ENCODE assay signal across 25 mouse cellular contexts in genomic region chr7:142996998-142997397, GRCm38 (mm10). TPM values are rescaled to one million over a fixed set of nuclear protein-coding genes. Genes with fewer than 3 reads are reported as not detected.
DNase-seq lines count a peak whose midpoint lies in the region; ATAC-seq and TF ChIP-seq lines count a peak whose summit lies in the region.
"Had no signal": no experiment of that assay in that cellular context is flagged by ENCODE, and none has a peak within 500 bp of the region (broad histone marks: within the 10 kb centered on the region; RNA-seq: fewer than 3 reads in every experiment).

No protein-coding gene starts in this region.

- H3K27me3 ChIP-seq in heart, embryonic 10.5 days (ENCODE audit: insufficient read depth, poor library complexity, severe bottlenecking): peaks cover 13% of the 10 kb centered on the region; the same call in 1 of the 2 replicates
- no peaks in the 10 kb centered on the region for H3K27me3 ChIP-seq in liver, embryonic 14.5 days (ENCODE audit: control insufficient read depth, insufficient read depth, low read length)
- H3K27me3 ChIP-seq: embryonic facial prominence, embryonic 15.5 days; hindbrain, embryonic 12.5 days had no signal

- peaks cover 7% of the 10 kb centered on the region for H3K4me1 ChIP-seq in heart, embryonic 10.5 days
- peaks cover 31 to 38% of the 10 kb centered on the region in 2 experiments for H3K4me1 ChIP-seq in liver, embryonic 14.5 days (replicated peaks; ENCODE audit: control insufficient read depth in 2 of 2, insufficient read depth in 2 of 2, low read length in 1 of 2)
- H3K4me1 ChIP-seq: hindbrain, embryonic 12.5 days had no signal

- WGBS in heart, embryonic 10.5 days: 80% methylated on average over 2 of the region's 2 CpGs
- 69% methylated on average over 2 of the region's 2 CpGs for WGBS in liver, embryonic 14.5 days (ENCODE audit: insufficient replicate concordance)

- peak overlapping the region; percentile 56; the same call in 1 of the 2 replicates for H3K9ac ChIP-seq in liver, embryonic 14.5 days (replicated peaks)
- H3K9ac ChIP-seq: embryonic facial prominence, embryonic 15.5 days; hindbrain, embryonic 12.5 days had no signal

- peak overlapping the region; percentile 65 for H3K4me2 ChIP-seq in liver, embryonic 14.5 days (ENCODE audit: low read depth)
- H3K4me2 ChIP-seq: embryonic facial prominence, embryonic 15.5 days; hindbrain, embryonic 12.5 days had no signal

- TF ChIP-seq EP300 in liver, embryonic 14.5 days (IDR thresholded peaks at IDR 0.05; ENCODE audit: low read depth): no peak

- no peaks in the 10 kb centered on the region for H3K9me3 ChIP-seq in heart, embryonic 10.5 days
- no peaks in the 10 kb centered on the region for H3K9me3 ChIP-seq in liver, embryonic 14.5 days (ENCODE audit: control insufficient read depth, low read length)
- H3K9me3 ChIP-seq: embryonic facial prominence, embryonic 15.5 days; G1E; hindbrain, embryonic 12.5 days had no signal

- H3K4me3 ChIP-seq in heart, embryonic 10.5 days: no peak overlapping the region
- no peak overlapping the region for H3K4me3 ChIP-seq in liver, embryonic 14.5 days (ENCODE audit: insufficient read depth in 1 of 2, low read depth in 2 of 2, low read length in 2 of 2)
- H3K4me3 ChIP-seq: embryonic facial prominence, embryonic 15.5 days; gastrocnemius, adult 2 months; hindbrain, embryonic 12.5 days had no signal

- DNase-seq in heart, embryonic 10.5 days (ENCODE audit: low spot score): no peak
- no peak for DNase-seq in heart, adult 8-10 months (ENCODE audit: low spot score)
- peak; percentile 39 for DNase-seq in c-Kit-negative CD71-positive TER-119-positive erythroid progenitor cells, embryonic 14.5 days (ENCODE audit: low read depth, low spot score)
- peak; percentile 66 for DNase-seq in liver
- DNase-seq in liver, embryonic 14.5 days (ENCODE audit: low read depth in 3 of 3, low spot score in 3 of 3): peak in 1 of 3 experiments; percentile 32
- DNase-seq in kidney, postnatal 4 days: no peak
- DNase-seq in thymus, postnatal 25 days: no peak
- no peak for DNase-seq in right cerebral cortex, postnatal 4 days
- DNase-seq: adrenal gland, adult 8-10 months; adrenal gland, postnatal 36 days; B cell, adult 2 months; cerebellum, adult 11 months; cerebellum, adult 8-10 months; cerebellum, postnatal 14 days; embryo, embryonic 11 days; gastrocnemius, adult 2 months; gastrocnemius, postnatal 25 days; heart, postnatal 10 days; heart, postnatal 4 days had no signal

- peak overlapping the region; percentile 6; the same call in 1 of the 2 replicates for H3K27ac ChIP-seq in heart, embryonic 10.5 days
- H3K27ac ChIP-seq in liver, embryonic 14.5 days: peak overlapping the region; percentile 81
- H3K27ac ChIP-seq: embryonic facial prominence, embryonic 15.5 days; gastrocnemius, adult 2 months; hindbrain, embryonic 12.5 days; hindbrain, postnatal 0 days had no signal

- peak; percentile 34; the same call in 1 of the 2 replicates for ATAC-seq in liver, embryonic 14.5 days (ENCODE audit: insufficient read depth)
- ATAC-seq: CD4-positive, CD25-positive, alpha-beta regulatory T cell, adult 4 months; forebrain, embryonic 16.5 days; hindbrain, postnatal 0 days had no signal

- H3K36me3 ChIP-seq in heart, embryonic 10.5 days: no peaks in the 10 kb centered on the region
- no peaks in the 10 kb centered on the region for H3K36me3 ChIP-seq in liver, embryonic 14.5 days (replicated peaks; ENCODE audit: control insufficient read depth, insufficient read depth, low read depth)
- H3K36me3 ChIP-seq: embryonic facial prominence, embryonic 15.5 days; G1E; hindbrain, embryonic 12.5 days had no signal

- TF ChIP-seq CTCF in liver, embryonic 14.5 days (IDR thresholded peaks at IDR 0.05; ENCODE audit: low read depth): no peak

RNA-seq across cellular contexts. Expression of gene Tspan32, which starts 7.8 kb away (rescaled TPM):
- polyA plus RNA-seq in heart, embryonic 10.5 days (2016; fragmentation: Nextera tagmentation; extraction: Ambion mirVana): 19.3 and 21.1 TPM in 2 replicates
- total RNA-seq in heart, adult 8-10 months (2022): 1 to 10 TPM in 1 of 4 experiments, under 1 TPM in 3; 0.27 to 2.8 (median 0.52) TPM
- polyA plus RNA-seq in liver, embryonic 14.5 days (2012; rRNA removed): 40.7 and 47.7 TPM in 2 replicates
- polyA plus RNA-seq in liver, embryonic 14.5 days (2014; fragmentation: Nextera tagmentation; extraction: Ambion mirVana): 78.4 and 87.9 TPM in 2 replicates

RNA-seq across cellular contexts. Expression of gene Ascl2, which starts 27.9 kb away (rescaled TPM):
- 1.1 and 1.2 TPM in 2 replicates for polyA plus RNA-seq in heart, embryonic 10.5 days (2016; fragmentation: Nextera tagmentation; extraction: Ambion mirVana)
- not detected for total RNA-seq in heart, adult 8-10 months (2022)
- polyA plus RNA-seq in liver, embryonic 14.5 days (2012; rRNA removed): 0.30 and 0.44 TPM in 2 replicates
- polyA plus RNA-seq in liver, embryonic 14.5 days (2014; fragmentation: Nextera tagmentation; extraction: Ambion mirVana): 0.19 and 0.36 TPM in 2 replicates
- total RNA-seq: G1E; gastrocnemius, adult 2 months; gastrocnemius, postnatal 25 days; heart, postnatal 10 days; heart, postnatal 4 days had no signal
- polyA plus RNA-seq: G1E had no signal

RNA-seq across cellular contexts. Expression of gene Cd81, which starts 55.5 kb away (rescaled TPM):
- 472 and 583 TPM in 2 replicates for polyA plus RNA-seq in heart, embryonic 10.5 days (2016; fragmentation: Nextera tagmentation; extraction: Ambion mirVana)
- total RNA-seq in heart, adult 8-10 months (2022): 100 to 1,000 TPM; 397 to 430 (median 418) TPM
- polyA plus RNA-seq in liver, embryonic 14.5 days (2012; rRNA removed): 48.0 and 56.2 TPM in 2 replicates
- 120 and 129 TPM in 2 replicates for polyA plus RNA-seq in liver, embryonic 14.5 days (2014; fragmentation: Nextera tagmentation; extraction: Ambion mirVana)

Comparison
In these comparisons a context has a peak if more than half of its experiments do, and no peak if none do; other contexts are left out.
1. DNase-seq: peak in c-Kit-negative CD71-positive TER-119-positive erythroid progenitor cells, embryonic 14.5 days (single experiment) and liver (single experiment); none in heart, embryonic 10.5 days (single experiment), heart, adult 8-10 months (single experiment), kidney, postnatal 4 days (0 of 2), thymus, postnatal 25 days (single experiment) and right cerebral cortex, postnatal 4 days (single experiment).